Mouse (Mus musculus): Measurements from ENCODE around the gene Gpat2. TPM values are rescaled to one million over a fixed set of nuclear protein-coding genes. Genes with fewer than 3 reads are reported as not detected.
A peak's percentile ranks its signal among the peaks of the same experiment; 100 is the strongest.

Gene Gpat2
- polyA plus RNA-seq, 1 experiment from 2014 or later = 0.18 TPM

- H3K27ac ChIP-seq (replicated peaks) = no peak overlapping the region
- H3K4me2 ChIP-seq = no peak overlapping the region
- WGBS = 51% methylated on average over 7 of the region's 7 CpGs
- no peak overlapping the region for H3K9ac ChIP-seq
- ATAC-seq (ENCODE audit: low FRiP score, low read depth) = no peak
- H3K9me3 ChIP-seq = no peaks in the 10 kb centered on the region
- H3K27me3 ChIP-seq = peaks cover 6% of the 10 kb centered on the region
- H3K36me3 ChIP-seq = no peaks in the 10 kb centered on the region
- no peak overlapping the region for H3K4me3 ChIP-seq
- H3K4me1 ChIP-seq (replicated peaks) = peaks cover 3% of the 10 kb centered on the region
Measured at GRCm38 (mm10) chr2:127449691-127450090, 24.7 kb downstream of the Gpat2 start.

DNA sequence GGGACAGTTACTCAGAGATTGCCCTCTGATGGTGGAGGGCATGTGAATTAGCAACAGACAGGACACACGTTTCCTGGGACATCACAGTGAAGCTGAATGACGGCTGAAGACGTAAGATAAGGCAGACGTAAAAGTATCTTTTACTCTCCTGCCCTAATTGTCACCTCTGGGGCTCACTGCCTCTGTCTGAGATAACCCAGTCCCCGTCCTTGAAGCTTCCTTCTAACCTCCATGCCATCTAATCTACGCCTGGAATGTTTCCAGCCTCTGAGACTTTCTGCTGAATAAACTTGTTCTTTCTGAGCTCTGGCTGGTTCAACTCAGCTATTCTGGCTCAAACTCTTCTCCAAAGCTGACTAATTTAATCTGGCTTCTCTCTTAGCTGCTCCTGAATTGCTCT, 26.7 kb downstream of the Gpat2 start:
- ATAC-seq (ENCODE audit: low FRiP score, low read depth) = no peak
- peaks cover 6% of the 10 kb centered on the region for H3K27me3 ChIP-seq
- no peak overlapping the region for H3K4me3 ChIP-seq
- no peak overlapping the region for H3K4me2 ChIP-seq
- no peaks in the 10 kb centered on the region for H3K9me3 ChIP-seq
- H3K36me3 ChIP-seq = no peaks in the 10 kb centered on the region
- WGBS = 56% methylated on average over 6 of the region's 6 CpGs
- no peaks in the 10 kb centered on the region for H3K4me1 ChIP-seq (replicated peaks)
- H3K27ac ChIP-seq (replicated peaks) = no peak overlapping the region
- no peak overlapping the region for H3K9ac ChIP-seq

DNA sequence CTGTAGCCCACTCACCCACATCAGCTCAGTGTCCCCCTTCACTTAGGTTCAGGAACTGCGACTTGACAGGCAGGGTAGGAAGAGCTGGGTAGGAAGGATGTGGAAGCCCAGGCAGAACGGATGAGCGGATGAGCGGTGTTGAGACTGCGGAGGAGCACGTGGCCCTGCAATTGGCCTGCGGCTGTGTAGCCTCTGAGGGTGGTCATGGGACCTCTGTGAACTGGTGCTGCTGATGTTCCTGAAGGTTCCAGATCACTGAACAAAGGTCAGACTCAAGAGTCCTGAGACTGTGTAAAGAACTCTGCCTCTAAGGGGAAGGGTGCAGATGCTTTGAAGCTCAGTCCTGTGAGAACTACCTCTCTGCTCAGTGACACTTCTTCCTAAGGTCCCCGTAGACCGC, 28.1 kb downstream of the Gpat2 start:
- no peaks in the 10 kb centered on the region for H3K9me3 ChIP-seq
- 77% methylated on average over 9 of the region's 9 CpGs for WGBS

GRCm38 (mm10) chr2:127453764-127454163, 28.8 kb downstream of the Gpat2 start:
- no peak overlapping the region for H3K27ac ChIP-seq (replicated peaks)
- ATAC-seq (ENCODE audit: low FRiP score, low read depth) = no peak
- H3K36me3 ChIP-seq = no peaks in the 10 kb centered on the region
- no peak overlapping the region for H3K4me2 ChIP-seq
- H3K9ac ChIP-seq = no peak overlapping the region
- WGBS = 3% methylated on average over 5 of the region's 5 CpGs
- H3K4me3 ChIP-seq = no peak overlapping the region
- no peaks in the 10 kb centered on the region for H3K9me3 ChIP-seq
- H3K27me3 ChIP-seq = peaks cover 6% of the 10 kb centered on the region
- H3K4me1 ChIP-seq (replicated peaks) = no peaks in the 10 kb centered on the region

More for the DNA sequence above, 28.1 kb downstream of the Gpat2 start:
- no peak overlapping the region for H3K9ac ChIP-seq
- no peak overlapping the region for H3K27ac ChIP-seq (replicated peaks)
- peaks cover 6% of the 10 kb centered on the region for H3K27me3 ChIP-seq
- H3K4me3 ChIP-seq = no peak overlapping the region
- no peaks in the 10 kb centered on the region for H3K4me1 ChIP-seq (replicated peaks)
- no peak for ATAC-seq (ENCODE audit: low FRiP score, low read depth)
- H3K4me2 ChIP-seq = no peak overlapping the region
- H3K36me3 ChIP-seq = no peaks in the 10 kb centered on the region

DNA sequence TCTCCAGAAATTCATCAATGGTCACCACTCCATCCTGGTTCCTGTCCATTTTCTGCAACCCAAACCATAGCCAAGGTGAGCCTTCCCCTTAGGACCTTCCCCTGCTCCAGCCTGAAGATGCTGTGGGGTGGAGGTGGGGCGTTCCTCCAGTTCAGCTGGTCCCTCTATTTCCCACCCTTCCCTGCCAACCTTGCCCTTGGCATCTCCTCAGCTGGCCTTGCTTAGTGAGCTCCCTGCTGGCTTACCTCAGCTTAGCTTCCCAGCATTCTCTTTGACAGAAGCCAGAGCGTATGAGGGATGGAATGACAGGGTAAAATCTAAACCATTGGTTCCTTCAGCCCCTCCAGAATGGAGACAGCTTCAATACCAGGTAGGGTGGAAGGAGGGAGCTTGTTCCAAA, 34.3 kb downstream of the Gpat2 start:
- Histone ChIP-seq H3K4me2 (no peak overlapping the region), H3K4me3 (no peak overlapping the region), H3K4me1 (replicated peaks) (no peaks in the 10 kb centered on the region), H3K9ac (no peak overlapping the region), H3K9me3 (no peaks in the 10 kb centered on the region), H3K27me3 (0 out of 2 replicates have a peak, but pooled peaks cover 2% of the 10 kb centered on the region), H3K27ac (replicated peaks) (no peak overlapping the region), H3K36me3 (no peaks in the 10 kb centered on the region)
- ATAC-seq (ENCODE audit: low FRiP score, low read depth) = no peak
- 78% methylated on average over 2 of the region's 2 CpGs for WGBS

DNA sequence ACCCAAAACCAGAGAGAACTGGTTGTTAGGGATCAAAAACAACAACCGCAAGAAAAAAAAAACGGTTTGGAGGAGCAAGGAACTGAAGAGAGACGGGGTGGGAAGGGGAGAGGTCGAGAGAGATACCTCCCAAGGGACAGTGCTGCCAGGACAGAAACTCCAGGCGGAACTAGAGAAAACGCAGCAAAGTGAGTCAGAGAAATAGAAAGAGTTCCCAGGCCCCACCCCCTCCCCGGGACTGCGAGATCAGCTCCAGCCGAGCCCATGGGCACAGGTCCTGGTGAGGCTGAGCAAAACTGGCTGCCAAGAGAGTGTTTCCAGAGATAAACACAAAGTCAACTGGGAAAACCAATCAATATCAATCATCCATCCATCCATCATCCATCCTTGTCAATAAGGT, 36.4 kb downstream of the Gpat2 start:
- no peaks in the 10 kb centered on the region for H3K36me3 ChIP-seq
- H3K27ac ChIP-seq (replicated peaks) = no peak overlapping the region
- H3K9me3 ChIP-seq = no peaks in the 10 kb centered on the region
- H3K4me1 ChIP-seq (replicated peaks) = no peaks in the 10 kb centered on the region
- no peak overlapping the region for H3K4me3 ChIP-seq
- no peak overlapping the region for H3K9ac ChIP-seq
- no peak overlapping the region for H3K4me2 ChIP-seq
- no peak for ATAC-seq (ENCODE audit: low FRiP score, low read depth)
- 60% methylated on average over 9 of the region's 9 CpGs for WGBS
- H3K27me3 ChIP-seq = 0 out of 2 replicates have a peak, but pooled peaks cover 2% of the 10 kb centered on the region

DNA sequence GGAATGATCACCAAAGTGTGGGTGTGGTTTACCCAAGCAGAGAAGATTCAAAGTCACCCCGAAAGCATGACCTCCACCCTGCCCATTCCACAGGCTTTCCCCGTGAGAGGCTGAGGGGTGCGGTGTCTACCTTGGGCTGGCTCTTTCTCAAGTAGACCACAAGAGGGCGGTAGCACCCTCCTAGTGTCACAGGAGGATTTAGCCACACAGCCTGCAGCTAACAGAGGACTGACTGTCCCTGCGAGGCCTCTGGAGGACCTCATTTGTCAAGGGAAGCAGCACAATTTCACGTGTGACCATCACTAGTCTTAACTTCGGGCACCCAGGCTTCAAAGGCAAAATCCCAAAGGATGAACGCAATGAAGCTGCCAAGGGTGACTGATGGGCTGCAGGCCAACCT, 37.3 kb downstream of the Gpat2 start:
- ATAC-seq (ENCODE audit: low FRiP score, low read depth) = peak; percentile 81
- Histone ChIP-seq H3K9me3 (no peaks in the 10 kb centered on the region), H3K27me3 (0 out of 2 replicates have a peak, but pooled peaks cover 2% of the 10 kb centered on the region), H3K4me2 (no peak overlapping the region), H3K4me1 (replicated peaks) (no peaks in the 10 kb centered on the region), H3K4me3 (no peak overlapping the region), H3K27ac (replicated peaks) (no peak overlapping the region), H3K36me3 (no peaks in the 10 kb centered on the region), H3K9ac (no peak overlapping the region)
- 15% methylated on average over 8 of the region's 8 CpGs for WGBS

- Histone ChIP-seq H3K36me3 (no peaks in the 10 kb centered on the region), H3K4me1 (replicated peaks) (no peaks in the 10 kb centered on the region), H3K9ac (no peak overlapping the region), H3K27ac (replicated peaks) (no peak overlapping the region), H3K27me3 (no peaks in the 10 kb centered on the region), H3K4me2 (no peak overlapping the region), H3K9me3 (no peaks in the 10 kb centered on the region), H3K4me3 (no peak overlapping the region)
- WGBS = 82% methylated on average over 5 of the region's 5 CpGs
- no peak for ATAC-seq (ENCODE audit: low FRiP score, low read depth)
Measured at GRCm38 (mm10) chr2:127470183-127470582, 45.2 kb downstream of the Gpat2 start.

- 95% methylated on average over 10 of the region's 10 CpGs for WGBS
- Histone ChIP-seq H3K9me3 (no peaks in the 10 kb centered on the region), H3K4me3 (no peak overlapping the region), H3K27me3 (no peaks in the 10 kb centered on the region), H3K4me1 (replicated peaks) (no peaks in the 10 kb centered on the region), H3K36me3 (no peaks in the 10 kb centered on the region), H3K9ac (no peak overlapping the region), H3K27ac (replicated peaks) (no peak overlapping the region), H3K4me2 (no peak overlapping the region)
- ATAC-seq (ENCODE audit: low FRiP score, low read depth) = no peak
Measured at GRCm38 (mm10) chr2:127470661-127471060, 45.7 kb downstream of the Gpat2 start.

DNA sequence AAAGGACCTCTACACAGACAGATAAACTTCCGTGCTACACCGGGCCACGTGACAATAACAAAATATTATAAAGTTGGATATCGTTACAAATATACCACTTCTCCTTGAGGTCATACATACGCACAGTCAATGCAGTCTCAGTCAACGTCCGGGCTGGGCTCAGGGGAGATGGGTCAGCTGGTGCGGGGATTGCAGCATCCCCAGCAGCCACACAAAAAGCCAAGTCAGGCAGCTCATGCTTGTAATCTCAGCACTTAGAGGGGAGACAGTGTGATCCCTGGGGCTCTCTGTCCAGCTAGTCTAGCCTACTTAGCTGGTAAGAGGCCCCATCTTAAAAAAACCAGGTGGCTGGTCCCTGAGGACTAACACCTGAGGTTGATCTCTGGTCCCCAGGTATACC, 46.3 kb downstream of the Gpat2 start:
- H3K4me2 ChIP-seq = no peak overlapping the region
- H3K4me3 ChIP-seq = no peak overlapping the region
- no peaks in the 10 kb centered on the region for H3K36me3 ChIP-seq
- H3K9me3 ChIP-seq = no peaks in the 10 kb centered on the region
- WGBS = 87% methylated on average over 8 of the region's 8 CpGs
- H3K27me3 ChIP-seq = no peaks in the 10 kb centered on the region
- H3K27ac ChIP-seq (replicated peaks) = no peak overlapping the region
- ATAC-seq (ENCODE audit: low FRiP score, low read depth) = no peak
- no peaks in the 10 kb centered on the region for H3K4me1 ChIP-seq (replicated peaks)
- H3K9ac ChIP-seq = no peak overlapping the region

GRCm38 (mm10) chr2:127472279-127472678, 47.3 kb downstream of the Gpat2 start:
- no peak overlapping the region for H3K27ac ChIP-seq (replicated peaks)
- H3K9ac ChIP-seq = no peak overlapping the region
- no peak for ATAC-seq (ENCODE audit: low FRiP score, low read depth)
- no peaks in the 10 kb centered on the region for H3K9me3 ChIP-seq
- no peaks in the 10 kb centered on the region for H3K36me3 ChIP-seq
- H3K27me3 ChIP-seq = no peaks in the 10 kb centered on the region
- WGBS = 76% methylated on average over 3 of the region's 3 CpGs
- no peak overlapping the region for H3K4me3 ChIP-seq
- no peak overlapping the region for H3K4me2 ChIP-seq
- H3K4me1 ChIP-seq (replicated peaks) = no peaks in the 10 kb centered on the region

DNA sequence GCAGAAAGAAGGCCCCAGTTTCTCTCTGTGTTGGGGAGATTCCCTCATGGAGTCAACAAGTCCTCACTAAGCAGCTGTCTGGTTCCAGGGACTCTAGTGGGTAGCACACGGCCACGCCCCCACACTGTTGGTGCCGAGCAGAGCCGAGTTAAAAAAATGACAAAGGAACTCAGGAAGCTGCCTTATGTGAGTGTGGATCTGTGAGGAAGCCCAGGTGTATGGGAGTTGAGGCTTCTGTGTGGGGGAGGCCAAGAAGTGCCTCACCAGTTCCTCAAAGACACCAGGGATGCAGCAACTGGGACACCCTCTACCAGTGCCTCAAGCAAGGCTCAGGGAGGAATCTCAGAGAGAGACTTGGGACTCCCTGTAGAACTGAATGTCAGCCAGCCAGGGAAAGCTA, 54.2 kb downstream of the Gpat2 start:
- Histone ChIP-seq H3K27ac (replicated peaks) (no peak overlapping the region), H3K27me3 (peaks cover 48% of the 10 kb centered on the region), H3K36me3 (no peaks in the 10 kb centered on the region), H3K9me3 (no peaks in the 10 kb centered on the region), H3K4me1 (replicated peaks) (peaks cover 27% of the 10 kb centered on the region), H3K4me2 (no peak overlapping the region), H3K9ac (no peak overlapping the region), H3K4me3 (no peak overlapping the region)
- ATAC-seq (ENCODE audit: low FRiP score, low read depth) = no peak
- WGBS = 77% methylated on average over 4 of the region's 4 CpGs

GRCm38 (mm10) chr2:127479763-127480162, 54.8 kb downstream of the Gpat2 start:
- H3K4me3 ChIP-seq = no peak overlapping the region
- no peak overlapping the region for H3K27ac ChIP-seq (replicated peaks)
- no peaks in the 10 kb centered on the region for H3K9me3 ChIP-seq
- WGBS = 74% methylated on average over 10 of the region's 10 CpGs
- no peaks in the 10 kb centered on the region for H3K36me3 ChIP-seq
- peaks cover 53% of the 10 kb centered on the region for H3K27me3 ChIP-seq
- H3K9ac ChIP-seq = no peak overlapping the region
- no peak overlapping the region for H3K4me2 ChIP-seq
- peaks cover 33% of the 10 kb centered on the region for H3K4me1 ChIP-seq (replicated peaks)
- no peak for ATAC-seq (ENCODE audit: low FRiP score, low read depth)

Measured in hindbrain, embryonic 15.5 days (tissue).